Mouse (Mus musculus) midbrain, embryonic 10.5 days (tissue): ENCODE data around the gene Klc3. TPM values are rescaled to one million over a fixed set of nuclear protein-coding genes. Genes with fewer than 3 reads are reported as not detected.
A peak's percentile ranks its signal among the peaks of the same experiment; 100 is the strongest.

ENCODE experiments used
- DNase-seq: peaks from one replicate; pipeline ENCODE4 v3.0.0-alpha.2; 2017; ENCODE audit warnings: low spot score
- H3K27ac ChIP-seq: fragments of 300-500 bp; sonication (generic); replicated peaks from 2 replicates; pipeline ENCODE4 v1.5.1; 2016; ENCODE audit warnings: mild to moderate bottlenecking
- H3K27me3 ChIP-seq: fragments of 300-500 bp; sonication (generic); 2 replicates; pipeline ENCODE4 v1.6.1; 2016; ENCODE audit warnings: low read depth, mild to moderate bottlenecking; ENCODE audit not compliant: poor library complexity, severe bottlenecking
- H3K36me3 ChIP-seq: fragments of 300-500 bp; sonication (generic); 2 replicates; pipeline ENCODE4 v1.6.1; 2016; ENCODE audit warnings: mild to moderate bottlenecking, moderate library complexity
- H3K4me1 ChIP-seq: fragments of 300-500 bp; sonication (generic); 2 replicates; pipeline ENCODE4 v1.6.1; 2016
- H3K4me3 ChIP-seq: fragments of 300-500 bp; sonication (generic); 2 replicates; pipeline ENCODE4 v1.5.1; 2016; ENCODE audit warnings: mild to moderate bottlenecking, moderate library complexity
- H3K9me3 ChIP-seq: fragments of 300-500 bp; sonication (generic); replicated peaks from 2 replicates; pipeline ENCODE4 v1.6.1; 2016; ENCODE audit warnings: mild to moderate bottlenecking
- WGBS: fragments of 180-500 bp; shearing (Covaris S2); methylation state at CpG from one replicate; pipeline ENCODE4 v1.1.7; 2016; 5-methylcytosine and 5-hydroxymethylcytosine counted together
- microRNA counts: library from miRNA; unstranded; fragments of <30 nt; microRNA quantifications from one replicate; lab custom pipeline; 2017
- microRNA-seq: library from miRNA; unstranded; fragments of <30 nt; microRNA quantifications from one replicate; pipeline ENCODE4, GENCODE M21; 2017
- polyA plus RNA-seq: library from polyadenylated mRNA; unstranded; fragments of >200 nt; fragmentation: Nextera tagmentation; extraction: Ambion mirVana; gene quantifications from 2 replicates; pipeline ENCODE4 v1.2.1, GENCODE M21; 2016

The Klc3 gene
- polyA plus RNA-seq, 1 experiment from 2014 or later, result 2.3 TPM

DNA sequence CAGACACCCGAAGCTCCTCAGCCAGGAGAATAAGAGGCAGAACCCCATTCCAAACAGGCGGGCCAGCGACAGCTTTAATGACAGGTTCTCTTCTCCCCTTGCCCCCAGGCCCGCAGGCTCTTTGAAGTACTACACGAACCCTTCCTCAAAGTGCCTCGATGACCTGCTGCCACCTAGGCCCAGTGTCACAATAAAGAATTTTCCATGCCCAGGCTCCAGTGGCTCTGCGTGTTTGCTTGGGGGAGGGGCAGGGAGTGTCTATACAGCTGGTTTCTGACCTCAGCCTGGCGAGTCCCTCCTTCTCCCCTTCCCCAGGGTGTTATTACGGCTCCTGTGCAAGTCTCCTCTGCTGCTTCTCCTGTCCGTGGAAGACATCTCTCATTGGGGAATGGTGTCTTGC lies 47.6 kb downstream of the Klc3 start:
- Histone ChIP-seq H3K36me3 (peaks cover 65% of the 10 kb centered on the region), H3K27ac (no peak overlapping the region), H3K27me3 (no peaks in the 10 kb centered on the region), H3K4me3 (peak overlapping the region; percentile 2; the same call in 1 of the 2 replicates), H3K9me3 (no peaks in the 10 kb centered on the region), H3K4me1 (peaks cover 33% of the 10 kb centered on the region)
- WGBS, result 81% methylated on average over 10 of the region's 10 CpGs
- no peak for DNase-seq

DNA sequence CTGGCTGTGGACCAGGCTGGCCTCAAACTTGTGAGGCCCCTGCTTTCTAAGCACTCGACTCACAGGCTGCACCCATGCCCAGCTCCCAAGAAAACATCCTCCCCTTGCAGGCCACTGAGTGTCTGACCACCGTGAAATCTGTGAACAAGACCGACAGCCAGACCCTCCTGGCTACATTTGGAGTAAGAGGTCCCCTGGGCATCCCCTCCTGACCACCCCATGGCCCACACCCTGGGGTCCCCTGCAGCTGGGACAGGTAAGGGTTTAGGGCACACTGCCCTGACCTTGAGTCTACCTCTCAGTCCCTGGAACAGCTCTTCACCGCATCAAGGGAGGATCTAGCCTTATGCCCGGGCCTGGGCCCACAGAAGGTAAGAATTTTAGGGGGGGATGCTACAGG lies 48.9 kb downstream of the Klc3 start:
- H3K36me3 ChIP-seq, result peaks cover 76% of the 10 kb centered on the region

DNA sequence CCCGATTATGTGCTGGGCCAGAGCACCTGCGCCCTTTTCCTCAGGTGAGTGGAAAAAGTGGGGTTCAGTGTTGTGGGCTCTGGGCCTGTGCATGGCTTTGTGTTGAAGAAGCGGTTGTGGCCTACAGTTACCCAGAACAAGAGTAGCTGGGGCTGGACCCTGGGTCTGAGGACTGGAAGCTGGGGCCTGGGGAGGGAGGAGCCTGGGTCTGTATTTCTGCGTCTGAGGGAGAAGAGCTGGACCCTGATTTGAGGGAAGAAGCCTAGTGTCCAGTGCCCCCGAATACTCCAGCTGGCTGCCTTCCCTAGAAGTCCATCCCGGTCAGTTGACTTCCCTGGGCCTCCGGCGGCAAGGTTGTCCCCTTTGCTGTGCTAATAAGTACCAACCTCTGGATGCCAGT lies 53.7 kb downstream of the Klc3 start:
- peaks cover 11% of the 10 kb centered on the region for H3K4me1 ChIP-seq
- WGBS, result 97% methylated on average over 8 of the region's 8 CpGs
- peaks cover 74% of the 10 kb centered on the region for H3K36me3 ChIP-seq

More for the DNA sequence above, 48.9 kb downstream of the Klc3 start:
- Histone ChIP-seq H3K9me3 (no peaks in the 10 kb centered on the region), H3K4me1 (peaks cover 20% of the 10 kb centered on the region), H3K27ac (no peak overlapping the region), H3K4me3 (no peak overlapping the region), H3K27me3 (no peaks in the 10 kb centered on the region)
- DNase-seq, result no peak
- WGBS, result 87% methylated on average over 5 of the region's 5 CpGs

DNA sequence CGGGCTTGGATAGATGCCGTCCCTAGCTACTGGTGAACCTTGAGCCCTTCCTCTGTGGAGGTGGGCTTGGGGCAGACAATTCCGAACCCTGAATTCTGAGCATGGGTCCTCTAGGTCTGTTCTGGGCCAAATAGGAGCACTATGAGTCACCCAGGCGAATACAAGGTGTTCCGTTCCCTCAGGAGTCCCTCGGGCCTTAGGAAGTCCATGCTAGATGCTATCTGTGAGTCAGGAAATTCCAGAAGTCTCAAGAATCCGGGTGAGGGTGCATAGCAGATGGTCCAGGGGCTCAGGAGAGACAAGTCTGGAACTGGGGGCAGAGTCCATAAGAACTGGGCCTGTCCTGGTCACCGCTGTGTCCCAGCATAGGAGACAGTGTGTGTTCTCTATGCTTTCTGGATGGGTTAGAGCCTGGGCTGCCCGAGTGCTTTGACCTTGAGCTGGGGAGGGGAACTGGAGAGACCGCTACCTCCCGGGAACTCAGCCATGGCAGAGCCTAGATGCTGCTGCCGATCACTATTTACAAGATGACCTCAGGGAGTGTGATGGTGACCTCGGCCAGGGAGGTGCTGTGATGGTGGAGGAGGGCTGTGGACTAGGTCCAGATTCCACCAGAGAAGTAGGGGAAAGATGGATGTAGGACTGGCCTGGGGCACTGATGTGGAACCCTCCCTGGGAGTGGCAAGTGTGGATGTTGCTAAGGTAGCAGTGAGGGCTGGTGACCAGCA lies 54.6 kb downstream of the Klc3 start:
- Histone ChIP-seq H3K27ac (no peak overlapping the region), H3K36me3 (peaks cover 65% of the 10 kb centered on the region), H3K27me3 (no peaks in the 10 kb centered on the region), H3K4me1 (peaks cover 16% of the 10 kb centered on the region), H3K4me3 (0 out of 2 replicates have a peak overlapping the region, but pooled peaks have one; percentile 3), H3K9me3 (no peaks in the 10 kb centered on the region)
- WGBS, result 91% methylated on average over 13 of the region's 13 CpGs
- DNase-seq, result no peak

More for the DNA sequence above, 53.7 kb downstream of the Klc3 start:
- no peak overlapping the region for H3K4me3 ChIP-seq
- H3K27me3 ChIP-seq, result no peaks in the 10 kb centered on the region
- no peak for DNase-seq
- no peaks in the 10 kb centered on the region for H3K9me3 ChIP-seq
- H3K27ac ChIP-seq, result no peak overlapping the region

DNA sequence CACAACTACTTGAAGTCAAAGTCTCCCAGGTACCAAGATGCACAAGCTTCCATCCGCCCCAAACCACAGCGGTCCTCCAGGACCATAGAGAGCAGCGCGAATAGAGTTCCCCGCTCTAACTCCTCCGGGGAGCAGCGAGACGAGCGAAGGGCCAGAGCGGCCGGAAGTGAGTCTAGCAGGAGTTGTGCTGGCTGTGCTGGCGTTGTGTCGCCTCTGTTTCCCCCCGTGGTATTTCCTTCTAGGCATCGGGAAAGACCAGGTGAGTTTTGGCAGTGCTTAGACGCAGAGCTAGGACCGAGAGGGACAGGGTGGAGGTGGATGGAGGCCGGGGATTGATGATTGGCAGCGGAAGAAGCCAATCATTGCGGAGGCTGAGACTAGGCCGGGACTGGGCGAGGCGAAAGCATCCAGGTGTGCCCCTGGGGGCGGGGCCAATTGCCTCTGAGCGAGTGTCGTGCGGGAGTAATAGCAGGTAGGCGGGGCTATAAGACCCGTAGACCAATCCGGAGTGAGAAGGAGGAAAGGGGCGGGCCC lies 58.9 kb downstream of the Klc3 start:
- DNase-seq, result peak; percentile 94
- Histone ChIP-seq H3K36me3 (peaks cover 25% of the 10 kb centered on the region), H3K4me3 (peak overlapping the region; percentile 70), H3K27me3 (peaks cover 19% of the 10 kb centered on the region), H3K4me1 (peaks cover 43% of the 10 kb centered on the region), H3K27ac (peak overlapping the region; percentile 91), H3K9me3 (no peaks in the 10 kb centered on the region)
- WGBS, result under 1% methylated on average over 31 of the region's 31 CpGs

MicroRNAs encoded within 50 kb of the gene (microRNA counts, 519-probe panel; counts per million panel counts)
- not detected for microRNA mmu-miR-343 (lab: Ali Mortazavi, UCI)

Small RNAs within 50 kb of the gene (microRNA-seq; reads per million reads assigned to microRNA genes)
- not detected for gene Mir343

Other genes with a start within 250 kb of the Klc3 start
- 0.60 and 1.5 TPM in 2 replicates for gene Gipr, start 238.0 kb downstream of the Klc3 start, polyA plus RNA-seq
- gene Eml2, start 227.7 kb downstream of the Klc3 start, polyA plus RNA-seq, result 4.3 and 4.8 TPM in 2 replicates
- gene Gpr4, start 191.6 kb downstream of the Klc3 start, polyA plus RNA-seq, result 2.4 and 2.6 TPM in 2 replicates
- gene Opa3, start 175.8 kb downstream of the Klc3 start, polyA plus RNA-seq, result 51.0 and 51.9 TPM in 2 replicates
- gene Vasp, start 132.3 kb downstream of the Klc3 start, polyA plus RNA-seq, result 49.3 and 52.7 TPM in 2 replicates
- 0.36 and 0.39 TPM in 2 replicates for gene Ppm1n, start 124.0 kb downstream of the Klc3 start, polyA plus RNA-seq
- gene Rtn2, start 121.5 kb downstream of the Klc3 start, polyA plus RNA-seq, result 41.9 and 48.6 TPM in 2 replicates
- 0.02 TPM in 1 of 2 replicates, not detected in the other for gene Fosb, start 94.1 kb downstream of the Klc3 start, polyA plus RNA-seq
- gene Ercc1, start 59.3 kb downstream of the Klc3 start, polyA plus RNA-seq, result 117 and 118 TPM in 2 replicates
- 23.2 and 24.7 TPM in 2 replicates for gene Cd3eap, start 44.6 kb downstream of the Klc3 start, polyA plus RNA-seq
- gene Ppp1r13l, start 44.4 kb downstream of the Klc3 start, polyA plus RNA-seq, result 4.9 and 6.0 TPM in 2 replicates
- 27.7 and 31.8 TPM in 2 replicates for gene Ercc2, start 22.1 kb downstream of the Klc3 start, polyA plus RNA-seq
- not detected in 2 replicates for gene Ckm, start 672 bp upstream of the Klc3 start, polyA plus RNA-seq
- 8.0 and 8.4 TPM in 2 replicates for gene Mark4, start 54.7 kb upstream of the Klc3 start, polyA plus RNA-seq
- gene Exoc3l2, start 59.2 kb upstream of the Klc3 start, polyA plus RNA-seq, result 0.75 and 0.81 TPM in 2 replicates
- 2.3 and 2.4 TPM in 2 replicates for gene Bloc1s3, start 104.3 kb upstream of the Klc3 start, polyA plus RNA-seq
- 65.2 and 68.2 TPM in 2 replicates for gene Trappc6a, start 104.3 kb upstream of the Klc3 start, polyA plus RNA-seq
- gene Nkpd1, start 113.7 kb upstream of the Klc3 start, polyA plus RNA-seq, result 0.06 TPM in 2 replicates
- 20.3 and 20.5 TPM in 2 replicates for gene Ppp1r37, start 159.0 kb upstream of the Klc3 start, polyA plus RNA-seq
- 0.10 and 0.22 TPM in 2 replicates for gene Zfp296, start 173.2 kb upstream of the Klc3 start, polyA plus RNA-seq
- 177 TPM in 2 replicates for gene Gemin7, start 173.5 kb upstream of the Klc3 start, polyA plus RNA-seq
- 51.8 and 61.1 TPM in 2 replicates for gene Clasrp, start 200.4 kb upstream of the Klc3 start, polyA plus RNA-seq
- 3.8 and 4.7 TPM in 2 replicates for gene Relb, start 225.3 kb upstream of the Klc3 start, polyA plus RNA-seq